Mouse (Mus musculus) small intestine, adult 2 months (tissue): ENCODE results near the gene Shld2. TPM values are rescaled to one million over a fixed set of nuclear protein-coding genes. Genes with fewer than 3 reads are reported as not detected.
A peak's percentile ranks its signal among the peaks of the same experiment; 100 is the strongest.

Experiments used
- H3K27ac ChIP-seq: fragments of 200-500 bp; 2 replicates; pipeline ENCODE4 v1.5.1; 2012; ENCODE audit warnings: low read depth, low read length, control low read depth, inconsistent platforms; ENCODE audit not compliant: insufficient read depth
- H3K27me3 ChIP-seq: fragments of 200-500 bp; 2 replicates; pipeline ENCODE4 v1.6.1; 2012; ENCODE audit warnings: mild to moderate bottlenecking, moderate library complexity, low read length, inconsistent platforms; ENCODE audit not compliant: control insufficient read depth, insufficient read depth
- H3K36me3 ChIP-seq: fragments of 200-500 bp; 2 replicates; pipeline ENCODE4 v1.6.1; 2012; ENCODE audit warnings: mild to moderate bottlenecking, low read length, control low read depth, inconsistent platforms; ENCODE audit not compliant: control insufficient read depth, insufficient read depth
- H3K4me1 ChIP-seq: fragments of 200-500 bp; 2 replicates; pipeline ENCODE4 v1.6.1; 2012; ENCODE audit warnings: low read length, inconsistent platforms, mixed read lengths; ENCODE audit not compliant: control insufficient read depth, insufficient read depth, insufficient read length
- H3K4me3 ChIP-seq: fragments of 200-500 bp; 2 replicates; pipeline ENCODE4 v1.5.1; 2012; ENCODE audit warnings: low read depth, mild to moderate bottlenecking, control low read depth, inconsistent platforms, low read length, moderate library complexity
- CTCF ChIP-seq: fragments of 200-500 bp; IDR thresholded peaks from 2 replicates; pipeline ENCODE4 v1.5.1; 2012; ENCODE audit warnings: low read depth, mild to moderate bottlenecking, control low read depth, inconsistent platforms, low read length, moderate library complexity, mixed read lengths; ENCODE audit not compliant: insufficient replicate concordance, insufficient read length; ENCODE audit errors: extremely low read depth
- POLR2A ChIP-seq: fragments of 200-500 bp; IDR thresholded peaks from 2 replicates; pipeline ENCODE4 v1.6.1; 2012; ENCODE audit warnings: low read depth, mild to moderate bottlenecking, control low read depth, inconsistent platforms, low read length, moderate library complexity
- WGBS: fragments of 180-500 bp; shearing (Covaris S2); methylation state at CpG from one replicate; pipeline ENCODE4 v1.1.7; 2018; 5-methylcytosine and 5-hydroxymethylcytosine counted together
- polyA plus RNA-seq: library from polyadenylated mRNA; depleted of rRNA; stranded (reverse); fragments of >200 nt; gene quantifications from 2 replicates; pipeline ENCODE4 v1.2.3, GENCODE M21; 2012

Gene Shld2
- polyA plus RNA-seq, 1 experiment: 0.79 TPM

GRCm38 (mm10) chr14:34223362-34223898, 86.9 kb downstream of the Shld2 start:
- H3K27me3 ChIP-seq: peaks cover 11% of the 10 kb centered on the region; the same call in 1 of the 2 replicates

GRCm38 (mm10) chr14:34221416-34222077, 88.7 kb downstream of the Shld2 start:
- Histone ChIP-seq H3K4me3 (no peak overlapping the region), H3K27me3 (peaks cover 11% of the 10 kb centered on the region; the same call in 1 of the 2 replicates), H3K36me3 (no peaks in the 10 kb centered on the region), H3K27ac (no peak overlapping the region), H3K4me1 (no peaks in the 10 kb centered on the region; the same call in 1 of the 2 replicates)
- WGBS: 65% methylated on average over 5 of the region's 5 CpGs
- TF ChIP-seq POLR2A: no peak
- TF ChIP-seq CTCF: no peak

More at GRCm38 (mm10) chr14:34223362-34223898, 86.9 kb downstream of the Shld2 start:
- no peak overlapping the region for H3K27ac ChIP-seq
- H3K36me3 ChIP-seq: no peaks in the 10 kb centered on the region
- TF ChIP-seq CTCF: no peak
- no peak for TF ChIP-seq POLR2A
- no peak overlapping the region for H3K4me3 ChIP-seq
- 59% methylated on average over 5 of the region's 5 CpGs for WGBS
- no peaks in the 10 kb centered on the region; the same call in 1 of the 2 replicates for H3K4me1 ChIP-seq

GRCm38 (mm10) chr14:34220426-34220825, 89.9 kb downstream of the Shld2 start:
- WGBS: 62% methylated on average over 5 of the region's 5 CpGs
- peak overlapping the region; percentile 10 for H3K4me3 ChIP-seq
- peaks cover 11% of the 10 kb centered on the region; the same call in 1 of the 2 replicates for H3K27me3 ChIP-seq
- H3K4me1 ChIP-seq: no peaks in the 10 kb centered on the region; the same call in 1 of the 2 replicates
- no peak for TF ChIP-seq CTCF
- TF ChIP-seq POLR2A: no peak
- H3K36me3 ChIP-seq: no peaks in the 10 kb centered on the region
- no peak overlapping the region for H3K27ac ChIP-seq

- Histone ChIP-seq H3K4me3 (peak overlapping the region; percentile 21), H3K36me3 (no peaks in the 10 kb centered on the region), H3K4me1 (no peaks in the 10 kb centered on the region; the same call in 1 of the 2 replicates), H3K27me3 (peaks cover 11% of the 10 kb centered on the region; the same call in 1 of the 2 replicates), H3K27ac (no peak overlapping the region)
- 3% methylated on average over 29 of the region's 29 CpGs for WGBS
- TF ChIP-seq CTCF (no peak), POLR2A (no peak)
Measured at GRCm38 (mm10) chr14:34219786-34220198, 90.5 kb downstream of the Shld2 start.

GRCm38 (mm10) chr14:34219295-34219694, 91.0 kb downstream of the Shld2 start, which contains the start of gene Syt15:
TSS of gene Syt15 (plus strand) at chr14:34219595.
- peak within 1 kb of the TSS; percentile 21 for H3K4me3 ChIP-seq
- 54% methylated on average over 6 of the region's 6 CpGs for WGBS
- no peaks in the 10 kb centered on the region; the same call in 1 of the 2 replicates for H3K4me1 ChIP-seq
- peaks cover 11% of the 10 kb centered on the region; the same call in 1 of the 2 replicates for H3K27me3 ChIP-seq
- TF ChIP-seq CTCF: no peak
- no peak for TF ChIP-seq POLR2A
- H3K36me3 ChIP-seq: no peaks in the 10 kb centered on the region
- no peak within 1 kb of the TSS for H3K27ac ChIP-seq

GRCm38 (mm10) chr14:34215451-34216127, 94.7 kb downstream of the Shld2 start:
- H3K27ac ChIP-seq: no peak overlapping the region
- WGBS: 48% methylated on average over 6 of the region's 6 CpGs
- TF ChIP-seq CTCF: no peak
- TF ChIP-seq POLR2A: no peak
- no peaks in the 10 kb centered on the region for H3K36me3 ChIP-seq
- H3K4me3 ChIP-seq: no peak overlapping the region
- H3K4me1 ChIP-seq: no peaks in the 10 kb centered on the region; the same call in 1 of the 2 replicates
- peaks cover 10% of the 10 kb centered on the region; the same call in 1 of the 2 replicates for H3K27me3 ChIP-seq

- no peaks in the 10 kb centered on the region for H3K4me1 ChIP-seq
- 78% methylated on average over 4 of the region's 4 CpGs for WGBS
- TF ChIP-seq CTCF (no peak), POLR2A (no peak)
- no peaks in the 10 kb centered on the region for H3K27me3 ChIP-seq
- H3K36me3 ChIP-seq: no peaks in the 10 kb centered on the region
- H3K27ac ChIP-seq: no peak overlapping the region
- H3K4me3 ChIP-seq: no peak overlapping the region
Measured at GRCm38 (mm10) chr14:34209942-34210341, 100.4 kb downstream of the Shld2 start.
